Mouse (Mus musculus) midbrain, embryonic 12.5 days (tissue): ENCODE measurements at regions not wholly inside any gene's neighbourhood (a gene's known extent, or its start where the extent isn't known, plus 50 kb on each side); places are given as distances from the start of the nearest gene placed in this dataset.
A peak's percentile ranks its signal among the peaks of the same experiment; 100 is the strongest.

Source experiments
- ATAC-seq: fragments of 200-750 bp; cut with Nextera tagmentation; 2 replicates; pipeline ENCODE4 v1.8.0; 2017; ENCODE audit warnings: low read depth, moderate TSS enrichment, moderate library complexity; ENCODE audit not compliant: low FRiP score
- H3K27ac ChIP-seq: fragments of 300-500 bp; sonication (generic); replicated peaks from 2 replicates; pipeline ENCODE4 v1.5.1; 2016; ENCODE audit warnings: mild to moderate bottlenecking
- H3K27me3 ChIP-seq: fragments of 300-500 bp; sonication (generic); 2 replicates; pipeline ENCODE4 v1.6.1; 2016; ENCODE audit warnings: mild to moderate bottlenecking
- H3K36me3 ChIP-seq: fragments of 300-500 bp; sonication (generic); 2 replicates; pipeline ENCODE4 v1.6.1; 2016
- H3K4me1 ChIP-seq: fragments of 300-500 bp; sonication (generic); 2 replicates; pipeline ENCODE4 v1.6.1; 2016
- H3K4me2 ChIP-seq: fragments of 300-500 bp; sonication (generic); replicated peaks from 2 replicates; pipeline ENCODE4 v1.6.1; 2016; ENCODE audit warnings: mild to moderate bottlenecking, moderate library complexity
- H3K4me3 ChIP-seq: fragments of 300-500 bp; sonication (generic); 2 replicates; pipeline ENCODE4 v1.5.1; 2016; ENCODE audit warnings: mild to moderate bottlenecking
- H3K9ac ChIP-seq: fragments of 300-500 bp; sonication (generic); replicated peaks from 2 replicates; pipeline ENCODE4 v1.6.1; 2016; ENCODE audit warnings: mild to moderate bottlenecking, moderate library complexity
- H3K9me3 ChIP-seq: fragments of 300-500 bp; sonication (generic); 2 replicates; pipeline ENCODE4 v1.6.1; 2016; ENCODE audit warnings: mild to moderate bottlenecking
- WGBS: fragments of 180-500 bp; shearing (Covaris S2); methylation state at CpG from one replicate; pipeline ENCODE4 v1.1.7; 2016; 5-methylcytosine and 5-hydroxymethylcytosine counted together

- no peak for ATAC-seq
- no peak overlapping the region for H3K4me2 ChIP-seq
- H3K9me3 ChIP-seq = no peaks in the 10 kb centered on the region
- no peak overlapping the region for H3K4me3 ChIP-seq
- H3K27ac ChIP-seq = no peak overlapping the region
- no peaks in the 10 kb centered on the region for H3K27me3 ChIP-seq
- no peak overlapping the region for H3K9ac ChIP-seq
- 66% methylated on average over 2 of the region's 2 CpGs for WGBS
- peaks cover 28% of the 10 kb centered on the region for H3K4me1 ChIP-seq
- H3K36me3 ChIP-seq = no peaks in the 10 kb centered on the region
Measured at GRCm38 (mm10) chr9:14171589-14172240, 103.2 kb upstream of the Sesn3 start.

GRCm38 (mm10) chr9:14173631-14174323, 101.1 kb upstream of the Sesn3 start:
- no peaks in the 10 kb centered on the region for H3K27me3 ChIP-seq
- H3K4me3 ChIP-seq = no peak overlapping the region
- H3K27ac ChIP-seq = peak overlapping the region; percentile 62
- H3K4me2 ChIP-seq = peak overlapping the region; percentile 18; the same call in 1 of the 2 replicates
- peaks cover 28% of the 10 kb centered on the region for H3K4me1 ChIP-seq
- H3K9ac ChIP-seq = no peak overlapping the region
- peak; percentile 82 for ATAC-seq
- H3K36me3 ChIP-seq = no peaks in the 10 kb centered on the region
- no peaks in the 10 kb centered on the region for H3K9me3 ChIP-seq
- 18% methylated on average over 11 of the region's 11 CpGs for WGBS

- H3K27ac ChIP-seq = peak overlapping the region; percentile 62
Measured at GRCm38 (mm10) chr9:14174324-14175040, 100.4 kb upstream of the Sesn3 start.

GRCm38 (mm10) chr9:14175041-14175881, 99.6 kb upstream of the Sesn3 start:
- Histone ChIP-seq H3K27ac (peak overlapping the region; percentile 25; the same call in 1 of the 2 replicates), H3K9ac (no peak overlapping the region), H3K4me3 (no peak overlapping the region), H3K27me3 (no peaks in the 10 kb centered on the region), H3K36me3 (no peaks in the 10 kb centered on the region), H3K4me2 (no peak overlapping the region), H3K9me3 (no peaks in the 10 kb centered on the region), H3K4me1 (peaks cover 28% of the 10 kb centered on the region)
- ATAC-seq = no peak
- 52% methylated on average over 11 of the region's 11 CpGs for WGBS

More at GRCm38 (mm10) chr9:14174324-14175040, 100.4 kb upstream of the Sesn3 start:
- ATAC-seq = peak; percentile 71
- Histone ChIP-seq H3K4me3 (no peak overlapping the region), H3K4me2 (no peak overlapping the region), H3K36me3 (no peaks in the 10 kb centered on the region), H3K9ac (no peak overlapping the region), H3K4me1 (peaks cover 28% of the 10 kb centered on the region), H3K9me3 (no peaks in the 10 kb centered on the region), H3K27me3 (no peaks in the 10 kb centered on the region)
- WGBS = 77% methylated on average over 3 of the region's 3 CpGs

- Histone ChIP-seq H3K9me3 (no peaks in the 10 kb centered on the region), H3K4me2 (no peak overlapping the region), H3K4me1 (peaks cover 14% of the 10 kb centered on the region), H3K9ac (no peak overlapping the region), H3K36me3 (no peaks in the 10 kb centered on the region), H3K4me3 (no peak overlapping the region), H3K27ac (no peak overlapping the region), H3K27me3 (no peaks in the 10 kb centered on the region)
- no peak for ATAC-seq
- WGBS = 83% methylated on average over 1 of the region's 1 CpGs
Measured at GRCm38 (mm10) chr9:14179777-14180176, 95.1 kb upstream of the Sesn3 start.

- Histone ChIP-seq H3K4me3 (no peak overlapping the region), H3K4me2 (no peak overlapping the region), H3K9me3 (no peaks in the 10 kb centered on the region), H3K27me3 (no peaks in the 10 kb centered on the region), H3K36me3 (no peaks in the 10 kb centered on the region), H3K27ac (no peak overlapping the region), H3K4me1 (0 out of 2 replicates have a peak, but pooled peaks cover 3% of the 10 kb centered on the region), H3K9ac (no peak overlapping the region)
- no peak for ATAC-seq
- 88% methylated on average over 4 of the region's 4 CpGs for WGBS
Measured at GRCm38 (mm10) chr9:14184261-14184660, 90.6 kb upstream of the Sesn3 start.

- Histone ChIP-seq H3K27ac (no peak overlapping the region), H3K4me3 (no peak overlapping the region), H3K36me3 (no peaks in the 10 kb centered on the region), H3K4me1 (0 out of 2 replicates have a peak, but pooled peaks cover 3% of the 10 kb centered on the region), H3K27me3 (no peaks in the 10 kb centered on the region), H3K4me2 (no peak overlapping the region), H3K9ac (no peak overlapping the region), H3K9me3 (no peaks in the 10 kb centered on the region)
- no peak for ATAC-seq
- WGBS = 64% methylated on average over 2 of the region's 2 CpGs
Measured at GRCm38 (mm10) chr9:14185681-14186080, 89.2 kb upstream of the Sesn3 start.

- H3K36me3 ChIP-seq = no peaks in the 10 kb centered on the region
- no peak for ATAC-seq
- H3K27ac ChIP-seq = no peak overlapping the region
- H3K27me3 ChIP-seq = no peaks in the 10 kb centered on the region
- no peaks in the 10 kb centered on the region for H3K9me3 ChIP-seq
- no peak overlapping the region for H3K4me3 ChIP-seq
- 0 out of 2 replicates have a peak, but pooled peaks cover 6% of the 10 kb centered on the region for H3K4me1 ChIP-seq
- H3K4me2 ChIP-seq = no peak overlapping the region
- H3K9ac ChIP-seq = no peak overlapping the region
- 96% methylated on average over 1 of the region's 1 CpGs for WGBS
Measured at GRCm38 (mm10) chr9:14187753-14188152, 87.1 kb upstream of the Sesn3 start.

- 60% methylated on average over 2 of the region's 2 CpGs for WGBS
- Histone ChIP-seq H3K9ac (no peak overlapping the region), H3K27ac (no peak overlapping the region), H3K27me3 (no peaks in the 10 kb centered on the region), H3K9me3 (no peaks in the 10 kb centered on the region), H3K4me1 (0 out of 2 replicates have a peak, but pooled peaks cover 6% of the 10 kb centered on the region), H3K4me2 (no peak overlapping the region), H3K4me3 (no peak overlapping the region), H3K36me3 (no peaks in the 10 kb centered on the region)
- ATAC-seq = 0 out of 2 replicates have a peak, but pooled peaks have one; percentile 47
Measured at GRCm38 (mm10) chr9:14188504-14188903, 86.4 kb upstream of the Sesn3 start.

GRCm38 (mm10) chr9:14190660-14191059, 84.2 kb upstream of the Sesn3 start:
- no peak overlapping the region for H3K4me3 ChIP-seq
- no peak overlapping the region for H3K9ac ChIP-seq
- no peaks in the 10 kb centered on the region for H3K9me3 ChIP-seq
- no peaks in the 10 kb centered on the region for H3K36me3 ChIP-seq
- H3K4me2 ChIP-seq = no peak overlapping the region
- 0 out of 2 replicates have a peak, but pooled peaks cover 6% of the 10 kb centered on the region for H3K4me1 ChIP-seq
- H3K27ac ChIP-seq = no peak overlapping the region
- no peaks in the 10 kb centered on the region for H3K27me3 ChIP-seq
- 80% methylated on average over 9 of the region's 9 CpGs for WGBS
- no peak for ATAC-seq

- Histone ChIP-seq H3K36me3 (no peaks in the 10 kb centered on the region), H3K4me1 (0 out of 2 replicates have a peak, but pooled peaks cover 3% of the 10 kb centered on the region), H3K27ac (no peak overlapping the region), H3K27me3 (no peaks in the 10 kb centered on the region), H3K4me2 (no peak overlapping the region), H3K4me3 (no peak overlapping the region), H3K9ac (no peak overlapping the region), H3K9me3 (no peaks in the 10 kb centered on the region)
- no peak for ATAC-seq
- 96% methylated on average over 5 of the region's 5 CpGs for WGBS
Measured at GRCm38 (mm10) chr9:14194748-14195147, 80.1 kb upstream of the Sesn3 start.
